Mouse (Mus musculus): ENCODE results near the gene Pde6c.

Pde6c gene

GRCm38 (mm10) chr19:38132481-38132880, at the start of gene Pde6c:
Pde6c (plus strand) TSS chr19:38132781.
- no peak for DNase-seq (ENCODE audit: low spot score in 2 of 2)

- no peak for DNase-seq (ENCODE audit: low spot score in 2 of 2)
Measured at GRCm38 (mm10) chr19:38082931-38083525, 49.6 kb upstream of the Pde6c start.

GRCm38 (mm10) chr19:38085841-38086240, 46.7 kb upstream of the Pde6c start:
- DNase-seq (ENCODE audit: low spot score in 2 of 2) = no peak

- peak; percentile 48 to 65 for DNase-seq (ENCODE audit: low spot score in 2 of 2)
Measured at GRCm38 (mm10) chr19:38086948-38087551, 45.5 kb upstream of the Pde6c start.

- no peak for DNase-seq (ENCODE audit: low spot score in 2 of 2)
Measured at GRCm38 (mm10) chr19:38089358-38089757, 43.2 kb upstream of the Pde6c start.

- no peak for DNase-seq (ENCODE audit: low spot score in 2 of 2)
Measured at GRCm38 (mm10) chr19:38091512-38091985, 41.0 kb upstream of the Pde6c start.

- DNase-seq (ENCODE audit: low spot score in 2 of 2) = no peak
Measured at GRCm38 (mm10) chr19:38096231-38096630, 36.4 kb upstream of the Pde6c start.

- DNase-seq (ENCODE audit: low spot score in 2 of 2) = no peak
Measured at GRCm38 (mm10) chr19:38096858-38097758, 35.5 kb upstream of the Pde6c start, which contains the start of gene Ffar4. Ffar4 (plus strand) TSS chr19:38097071.

GRCm38 (mm10) chr19:38107871-38108270, 24.7 kb upstream of the Pde6c start:
- no peak for DNase-seq (ENCODE audit: low spot score in 2 of 2)

- no peak for DNase-seq (ENCODE audit: low spot score in 2 of 2)
Measured at GRCm38 (mm10) chr19:38109506-38110242, 22.9 kb upstream of the Pde6c start.

GRCm38 (mm10) chr19:38111056-38111455, 21.5 kb upstream of the Pde6c start:
- no peak for DNase-seq (ENCODE audit: low spot score in 2 of 2)

- no peak for DNase-seq (ENCODE audit: low spot score in 2 of 2)
Measured at GRCm38 (mm10) chr19:38112575-38112974, 20.0 kb upstream of the Pde6c start.

- no peak for DNase-seq (ENCODE audit: low spot score in 2 of 2)
Measured at GRCm38 (mm10) chr19:38114834-38115491, 17.6 kb upstream of the Pde6c start.

- no peak for DNase-seq (ENCODE audit: low spot score in 2 of 2)
Measured at GRCm38 (mm10) chr19:38120123-38120760, 12.3 kb upstream of the Pde6c start.

GRCm38 (mm10) chr19:38123921-38124320, 8.7 kb upstream of the Pde6c start:
- DNase-seq (ENCODE audit: low spot score in 2 of 2) = no peak

- DNase-seq (ENCODE audit: low spot score in 2 of 2) = peak in 1 of 2 experiments; percentile 24
Measured at GRCm38 (mm10) chr19:38124401-38125218, 8.0 kb upstream of the Pde6c start.

GRCm38 (mm10) chr19:38125219-38125610, 7.4 kb upstream of the Pde6c start, which contains the start of gene Rbp4:
Rbp4 (minus strand) TSS chr19:38125281.
- DNase-seq (ENCODE audit: low spot score in 2 of 2) = no peak

- no peak for DNase-seq (ENCODE audit: low spot score in 2 of 2)
Measured at GRCm38 (mm10) chr19:38126656-38127055, 5.9 kb upstream of the Pde6c start.

GRCm38 (mm10) chr19:38133986-38134385, 1.4 kb downstream of the Pde6c start:
- DNase-seq (ENCODE audit: low spot score in 2 of 2) = no peak

GRCm38 (mm10) chr19:38134806-38135205, 2.2 kb downstream of the Pde6c start:
- no peak for DNase-seq (ENCODE audit: low spot score in 2 of 2)

All from urinary bladder, postnatal 4 days (tissue).